Mouse (Mus musculus) intestine, postnatal 0 days (tissue): ENCODE data around the gene Jph3. TPM values are rescaled to one million over a fixed set of nuclear protein-coding genes. Genes with fewer than 3 reads are reported as not detected.
A peak's percentile ranks its signal among the peaks of the same experiment; 100 is the strongest.

Experiments used
- ATAC-seq: fragments of 200-750 bp; cut with Nextera tagmentation; 2 replicates; pipeline ENCODE4 v1.8.0; 2017; ENCODE audit warnings: mild to moderate bottlenecking, moderate TSS enrichment, moderate library complexity
- H3K27ac ChIP-seq: fragments of 300-500 bp; sonication (generic); 2 replicates; pipeline ENCODE4 v1.5.1; 2014; ENCODE audit warnings: mild to moderate bottlenecking, low read depth, low read length, moderate library complexity
- H3K27me3 ChIP-seq: fragments of 300-500 bp; sonication (generic); replicated peaks from 2 replicates; pipeline ENCODE4 v1.6.1; 2014; ENCODE audit warnings: low read length, mixed read lengths; ENCODE audit not compliant: control insufficient read depth, insufficient read depth
- H3K36me3 ChIP-seq: fragments of 300-500 bp; sonication (generic); 2 replicates; pipeline ENCODE4 v1.6.1; 2014; ENCODE audit warnings: mild to moderate bottlenecking, moderate library complexity; ENCODE audit not compliant: control insufficient read depth, insufficient read depth
- H3K4me1 ChIP-seq: fragments of 300-500 bp; sonication (generic); replicated peaks from 2 replicates; pipeline ENCODE4 v1.6.1; 2014; ENCODE audit warnings: antibody characterized with exemption, low read length, mixed read lengths; ENCODE audit not compliant: control insufficient read depth, insufficient read depth
- H3K4me2 ChIP-seq: fragments of 300-500 bp; sonication (generic); replicated peaks from 2 replicates; pipeline ENCODE4 v1.6.1; 2014; ENCODE audit warnings: low read depth, mild to moderate bottlenecking, moderate library complexity
- H3K4me3 ChIP-seq: fragments of 300-500 bp; sonication (generic); 2 replicates; pipeline ENCODE4 v1.5.1; 2014; ENCODE audit warnings: low read depth, low read length
- H3K9ac ChIP-seq: fragments of 300-500 bp; sonication (generic); 2 replicates; pipeline ENCODE4 v1.6.1; 2014; ENCODE audit warnings: mild to moderate bottlenecking, low read depth, low read length
- H3K9me3 ChIP-seq: fragments of 300-500 bp; sonication (generic); 2 replicates; pipeline ENCODE4 v1.6.1; 2016; ENCODE audit warnings: mixed run types; ENCODE audit not compliant: control insufficient read depth
- CTCF ChIP-seq: sonication (generic); IDR thresholded peaks from 2 replicates; pipeline ENCODE4 v1.5.1; 2016; ENCODE audit warnings: low read depth, mild to moderate bottlenecking, control low read depth, antibody characterized with exemption, moderate library complexity
- WGBS: fragments of 180-500 bp; shearing (Covaris S2); extraction: QIAGEN DNeasy Blood & Tissue Kit; methylation state at CpG from one replicate; pipeline ENCODE4 v1.1.7; 2014; 5-methylcytosine and 5-hydroxymethylcytosine counted together
- polyA plus RNA-seq: library from polyadenylated mRNA; unstranded; fragments of >200 nt; fragmentation: Nextera tagmentation; extraction: Ambion mirVana; gene quantifications from 2 replicates; pipeline ENCODE4 v1.2.1, GENCODE M21; 2015

Gene Jph3
- polyA plus RNA-seq, 1 experiment from 2014 or later, result 2.8 TPM

DNA sequence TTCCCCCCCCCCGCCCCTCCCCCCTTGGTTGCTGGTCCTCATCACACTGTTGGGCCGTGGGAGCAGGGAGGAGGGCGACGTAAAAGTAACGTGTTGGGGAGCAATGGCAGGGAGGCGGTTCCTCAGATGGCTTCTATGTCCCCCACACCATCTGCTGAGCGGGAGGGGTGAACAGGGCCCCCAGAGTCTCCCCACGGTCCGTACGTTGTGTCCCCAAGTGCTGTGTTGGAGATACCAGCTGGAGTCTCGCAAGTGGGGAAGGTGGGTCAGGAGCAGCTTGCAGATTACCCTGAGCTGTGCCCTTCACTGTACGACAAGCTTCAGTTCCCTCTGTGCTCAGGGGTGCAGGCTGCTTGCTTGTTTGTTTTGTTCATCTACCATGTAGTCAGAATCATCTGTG is 5.6 kb upstream of the Jph3 start:
- WGBS, result 69% methylated on average over 12 of the region's 12 CpGs
- TF ChIP-seq CTCF, result no peak
- ATAC-seq, result no peak

DNA sequence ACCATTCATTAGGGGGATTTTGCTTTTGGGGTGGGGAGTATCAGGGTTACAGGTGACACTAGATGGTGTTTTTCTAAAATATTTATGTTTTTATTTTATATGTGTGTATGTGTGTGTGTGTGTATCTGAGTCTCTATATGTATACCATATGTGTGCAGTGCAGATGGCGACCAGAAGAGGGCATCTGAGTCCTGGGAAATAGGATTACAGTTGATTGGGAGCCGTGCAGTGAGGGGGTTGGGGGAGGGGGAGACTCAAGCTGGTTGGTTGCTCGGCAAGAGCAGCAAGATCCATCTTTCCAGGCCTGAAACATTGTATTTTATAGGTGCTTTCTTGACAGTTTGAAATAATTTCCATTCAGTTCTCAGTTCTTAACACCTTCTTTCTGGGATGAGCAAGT is 2.3 kb upstream of the Jph3 start:
- TF ChIP-seq CTCF, result no peak
- no peaks in the 10 kb centered on the region; the same call in 1 of the 2 replicates for H3K4me1 ChIP-seq
- H3K36me3 ChIP-seq, result no peaks in the 10 kb centered on the region
- no peak overlapping the region for H3K9ac ChIP-seq
- H3K4me2 ChIP-seq, result no peak overlapping the region
- WGBS, result 57% methylated on average over 3 of the region's 3 CpGs
- H3K27me3 ChIP-seq, result peaks cover 38% of the 10 kb centered on the region
- no peaks in the 10 kb centered on the region for H3K9me3 ChIP-seq
- H3K27ac ChIP-seq, result no peak overlapping the region
- no peak for ATAC-seq
- H3K4me3 ChIP-seq, result no peak overlapping the region

More for the DNA sequence above, 5.6 kb upstream of the Jph3 start:
- H3K9me3 ChIP-seq, result no peaks in the 10 kb centered on the region
- no peak overlapping the region for H3K4me2 ChIP-seq
- no peaks in the 10 kb centered on the region for H3K36me3 ChIP-seq
- no peak overlapping the region for H3K27ac ChIP-seq
- H3K27me3 ChIP-seq, result peaks cover 5% of the 10 kb centered on the region
- no peak overlapping the region for H3K4me3 ChIP-seq
- no peak overlapping the region for H3K9ac ChIP-seq
- no peaks in the 10 kb centered on the region; the same call in 1 of the 2 replicates for H3K4me1 ChIP-seq

- WGBS, result 1% methylated on average over 38 of the region's 54 CpGs
- Histone ChIP-seq H3K9me3 (no peaks in the 10 kb centered on the region), H3K4me1 (no peaks in the 10 kb centered on the region; the same call in 1 of the 2 replicates), H3K4me2 (peak overlapping the region; percentile 64), H3K4me3 (peak overlapping the region; percentile 34), H3K27me3 (peaks cover 46% of the 10 kb centered on the region), H3K27ac (no peak overlapping the region), H3K9ac (no peak overlapping the region), H3K36me3 (no peaks in the 10 kb centered on the region)
- TF ChIP-seq CTCF, result no peak
- no peak for ATAC-seq
Measured at GRCm38 (mm10) chr8:121729754-121730153, 331 bp downstream of the Jph3 start.

GRCm38 (mm10) chr8:121730170-121730569 is 747 bp downstream of the Jph3 start:
- Histone ChIP-seq H3K27me3 (peaks cover 46% of the 10 kb centered on the region), H3K4me3 (peak overlapping the region; percentile 34), H3K4me2 (peak overlapping the region; percentile 64), H3K9ac (no peak overlapping the region), H3K4me1 (no peaks in the 10 kb centered on the region; the same call in 1 of the 2 replicates), H3K27ac (no peak overlapping the region), H3K36me3 (no peaks in the 10 kb centered on the region), H3K9me3 (no peaks in the 10 kb centered on the region)
- ATAC-seq, result no peak
- no peak for TF ChIP-seq CTCF
- 0% methylated on average over 53 of the region's 60 CpGs for WGBS

GRCm38 (mm10) chr8:121730646-121731045 is 1.2 kb downstream of the Jph3 start:
- ATAC-seq, result no peak
- H3K4me1 ChIP-seq, result no peaks in the 10 kb centered on the region
- TF ChIP-seq CTCF, result no peak
- WGBS, result under 1% methylated on average over 33 of the region's 37 CpGs
- H3K4me2 ChIP-seq, result no peak overlapping the region; the same call in 1 of the 2 replicates
- H3K4me3 ChIP-seq, result peak overlapping the region; percentile 23
- no peaks in the 10 kb centered on the region for H3K9me3 ChIP-seq
- no peaks in the 10 kb centered on the region for H3K36me3 ChIP-seq
- peaks cover 46% of the 10 kb centered on the region for H3K27me3 ChIP-seq
- H3K9ac ChIP-seq, result no peak overlapping the region
- H3K27ac ChIP-seq, result no peak overlapping the region

- no peak overlapping the region for H3K4me3 ChIP-seq
- ATAC-seq, result no peak
- 5% methylated on average over 10 of the region's 11 CpGs for WGBS
Measured at GRCm38 (mm10) chr8:121731060-121731459, 1.6 kb downstream of the Jph3 start.

More at GRCm38 (mm10) chr8:121731060-121731459, 1.6 kb downstream of the Jph3 start:
- Histone ChIP-seq H3K9ac (no peak overlapping the region), H3K4me2 (no peak overlapping the region), H3K27me3 (peaks cover 46% of the 10 kb centered on the region), H3K36me3 (no peaks in the 10 kb centered on the region), H3K27ac (no peak overlapping the region), H3K4me1 (no peaks in the 10 kb centered on the region), H3K9me3 (no peaks in the 10 kb centered on the region)
- no peak for TF ChIP-seq CTCF
